Mouse (Mus musculus): ENCODE measurements around the gene Grm4.

GRCm38 (mm10) chr17:27561809-27562526 lies 40.8 kb upstream of the Grm4 start:
- TF ChIP-seq CTCF (IDR thresholded peaks at IDR 0.05; ENCODE audit: extremely low read depth, insufficient read depth, low read length) = no peak
- no peak for TF ChIP-seq POLR2A (IDR thresholded peaks at IDR 0.05; ENCODE audit: extremely low read depth, insufficient read depth, low read length)
